Mouse (Mus musculus): ENCODE results near the gene Cd7. TPM values are rescaled to one million over a fixed set of nuclear protein-coding genes. Genes with fewer than 3 reads are reported as not detected.

The Cd7 gene
- total and polyA plus RNA-seq, 3 experiments: 0.33 to 0.58 TPM; not detected in 1

DNA sequence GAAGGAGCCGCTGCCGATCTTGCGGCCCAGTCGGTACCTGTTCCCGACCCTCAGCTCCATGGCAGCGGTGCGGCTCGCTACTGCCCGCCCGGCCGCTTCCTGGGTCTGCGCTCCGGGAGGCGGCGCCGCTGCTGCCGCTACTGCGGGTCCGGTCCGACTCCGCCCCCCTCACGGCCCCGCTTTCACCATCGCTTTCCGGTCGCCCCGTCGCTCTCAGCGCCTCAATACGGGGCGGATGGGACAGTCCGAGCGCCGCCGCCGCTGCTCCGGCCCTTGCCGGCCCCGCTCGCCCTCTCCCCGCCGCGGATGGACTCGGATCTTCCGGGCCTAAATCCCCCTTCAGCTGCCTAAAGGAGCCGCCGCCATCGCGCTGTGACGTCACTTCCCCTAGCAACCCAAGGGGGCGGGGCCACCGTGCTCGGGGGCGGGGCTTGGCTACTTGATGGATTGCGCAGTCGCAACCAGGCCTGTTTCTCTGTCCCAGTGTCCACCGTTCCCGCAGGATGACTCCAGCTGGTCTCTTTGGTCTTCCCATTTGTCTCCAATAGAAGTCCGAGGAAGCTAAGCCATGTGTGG lies 48.2 kb downstream of the Cd7 start, which contains the start of gene Csnk1d (continued):
- TF ChIP-seq MAFK (IDR thresholded peaks at IDR 0.05; ENCODE audit: borderline replicate concordance, low read depth, low read length) (no peak), KAT2A (conservative IDR thresholded peaks at IDR 0.05; ENCODE audit: low read depth, low read length) (peak; percentile 100), MXI1 (IDR thresholded peaks at IDR 0.05; ENCODE audit: low read depth, low read length) (peak; percentile 80; the same call in 1 of the 2 replicates), CTCF (IDR thresholded peaks at IDR 0.05 in 2 of 3, conservative IDR thresholded peaks at IDR 0.05 in 1 of 3; ENCODE audit: control insufficient read depth in 1 of 3, insufficient read depth in 1 of 3, low read depth in 2 of 3, low read length in 3 of 3, poor library complexity in 1 of 3, severe bottlenecking in 1 of 3) (no peak)

DNA sequence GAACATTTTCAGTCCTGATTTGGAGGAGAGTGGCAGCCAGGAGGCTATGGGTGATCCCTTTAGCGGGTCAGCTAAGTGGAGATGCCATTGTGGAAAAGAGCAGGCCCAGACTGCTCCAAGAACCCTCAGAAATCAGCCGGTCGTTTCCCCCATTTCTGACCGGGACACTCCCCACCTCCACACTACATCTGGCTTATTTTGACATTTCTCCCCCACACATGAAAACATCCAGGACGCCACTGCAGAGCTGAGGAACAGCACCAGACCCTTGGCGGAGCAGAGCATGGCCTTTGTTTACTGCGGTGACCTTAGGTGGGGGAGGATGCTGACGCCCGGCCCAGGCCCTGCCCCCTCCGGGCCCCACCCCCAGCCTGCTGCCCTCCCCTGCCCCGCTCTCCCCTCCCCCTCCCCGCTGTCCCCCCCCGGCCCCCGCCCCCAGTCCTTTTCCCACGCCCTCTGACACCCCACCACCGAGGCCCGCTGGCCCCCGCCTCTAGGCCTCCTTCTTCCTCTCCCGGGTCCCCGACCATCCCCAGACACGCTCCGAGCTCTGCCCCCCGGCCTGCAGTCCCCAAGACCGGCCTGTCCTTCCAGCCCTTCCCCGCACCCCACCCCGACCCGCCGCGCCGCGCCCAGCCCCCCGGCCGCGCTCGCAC lies 49.0 kb downstream of the Cd7 start:
- peak; percentile 58 for DNase-seq (ENCODE audit: low read depth, low spot score)

DNA sequence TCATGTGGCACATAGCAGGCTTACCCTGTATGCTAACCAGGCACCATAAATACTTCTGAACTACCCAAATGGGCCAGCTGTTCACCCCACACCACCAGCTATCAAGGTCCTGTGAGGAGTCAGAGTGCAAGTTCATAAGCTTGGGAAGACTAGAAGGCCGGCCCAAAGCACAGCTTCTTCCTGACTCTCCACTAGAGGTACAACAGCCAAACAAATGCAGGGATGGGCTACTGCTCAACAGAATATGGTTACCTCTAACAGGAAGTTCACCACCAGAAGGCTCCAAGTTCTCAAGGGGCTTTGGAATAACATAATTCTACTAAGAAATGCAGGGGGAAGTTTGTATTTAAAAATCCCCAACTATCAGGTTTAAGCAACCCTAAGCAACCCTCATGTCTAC lies 49.7 kb downstream of the Cd7 start:
- Histone ChIP-seq H3K9ac (ENCODE audit: control insufficient read depth, low read depth, low read length, poor library complexity, severe bottlenecking) (peak overlapping the region; percentile 72), H3K9me3 (replicated peaks; ENCODE audit: insufficient read depth, low read length) (no peaks in the 10 kb centered on the region), H3K79me2 (ENCODE audit: control insufficient read depth, insufficient read depth, low read length, poor library complexity) (peaks cover 74% of the 10 kb centered on the region), H3K4me3 (ENCODE audit: control insufficient read depth in 1 of 2, insufficient read depth in 1 of 2, low read depth in 2 of 2, low read length in 2 of 2) (peak overlapping the region; percentile 83 to 99), H3K27me3 (ENCODE audit: control insufficient read depth in 1 of 2, insufficient read depth in 2 of 2, low read length in 2 of 2) (no peaks in the 10 kb centered on the region), H3K36me3 (ENCODE audit: control insufficient read depth in 1 of 2, insufficient read depth in 2 of 2, low read length in 2 of 2) (peaks cover 24 to 37% of the 10 kb centered on the region in 2 experiments), H3K27ac (ENCODE audit: control insufficient read depth, low read depth, low read length) (no peak overlapping the region; the same call in 1 of the 2 replicates), H3K4me1 (ENCODE audit: control insufficient read depth in 1 of 2, insufficient read depth in 2 of 2, low read length in 2 of 2) (peaks cover 21 to 30% of the 10 kb centered on the region in 2 experiments)
- peak; percentile 51 for DNase-seq (ENCODE audit: low read depth, low spot score)
- TF ChIP-seq POLR2AphosphoS5 (IDR thresholded peaks at IDR 0.05; ENCODE audit: borderline replicate concordance, low read depth, low read length) (no peak), MAZ (IDR thresholded peaks at IDR 0.05; ENCODE audit: low read depth, low read length) (no peak), ELF1 (IDR thresholded peaks at IDR 0.05; ENCODE audit: low read depth, low read length) (no peak), ZNF384 (IDR thresholded peaks at IDR 0.05; ENCODE audit: low read depth, low read length) (no peak), ZC3H11A (IDR thresholded peaks at IDR 0.05; ENCODE audit: low read depth, low read length) (no peak), MXI1 (IDR thresholded peaks at IDR 0.05; ENCODE audit: low read depth, low read length) (no peak), GATA1 (IDR thresholded peaks at IDR 0.05; ENCODE audit: low read depth, low read length) (no peak), SMC3 (IDR thresholded peaks at IDR 0.05; ENCODE audit: low read depth, low read length) (no peak), USF1 (IDR thresholded peaks at IDR 0.05; ENCODE audit: low read depth, low read length) (no peak)

More for the DNA sequence above, 49.0 kb downstream of the Cd7 start:
- H3K36me3 ChIP-seq (ENCODE audit: control insufficient read depth in 1 of 2, insufficient read depth in 2 of 2, low read length in 2 of 2): peaks cover 17 to 37% of the 10 kb centered on the region in 2 experiments
- peaks cover 21 to 30% of the 10 kb centered on the region in 2 experiments for H3K4me1 ChIP-seq (ENCODE audit: control insufficient read depth in 1 of 2, insufficient read depth in 2 of 2, low read length in 2 of 2)
- TF ChIP-seq SIN3A (IDR thresholded peaks at IDR 0.05; ENCODE audit: low read length): peak; percentile 90
- 0 out of 2 replicates have a peak, but pooled peaks have one; percentile 28 for TF ChIP-seq MAZ (IDR thresholded peaks at IDR 0.05; ENCODE audit: low read depth, low read length)
- TF ChIP-seq MAX (IDR thresholded peaks at IDR 0.05; ENCODE audit: low read length): peak; percentile 68
- TF ChIP-seq KAT2A (conservative IDR thresholded peaks at IDR 0.05; ENCODE audit: low read depth, low read length): no peak
- TF ChIP-seq EP300 (IDR thresholded peaks at IDR 0.05; ENCODE audit: low read depth in 1 of 2, low read length in 2 of 2): 0 out of 4 replicates have a peak, but pooled peaks of 1 of the 2 experiments have one; percentile 6
- TF ChIP-seq MXI1 (IDR thresholded peaks at IDR 0.05; ENCODE audit: low read depth, low read length): peak; percentile 90
- 0 out of 2 replicates have a peak, but pooled peaks have one; percentile 31 for TF ChIP-seq HCFC1 (IDR thresholded peaks at IDR 0.05; ENCODE audit: low read depth, low read length)
- no peak for TF ChIP-seq RCOR1 (IDR thresholded peaks at IDR 0.05; ENCODE audit: low read depth, low read length)
- H3K4me3 ChIP-seq (ENCODE audit: control insufficient read depth in 1 of 2, insufficient read depth in 1 of 2, low read depth in 2 of 2, low read length in 2 of 2): peak overlapping the region; percentile 83 to 99
- H3K9ac ChIP-seq (ENCODE audit: control insufficient read depth, low read depth, low read length, poor library complexity, severe bottlenecking): peak overlapping the region; percentile 97
- H3K9me3 ChIP-seq (replicated peaks; ENCODE audit: insufficient read depth, low read length): no peaks in the 10 kb centered on the region
- peaks cover 67% of the 10 kb centered on the region for H3K79me2 ChIP-seq (ENCODE audit: control insufficient read depth, insufficient read depth, low read length, poor library complexity)
- H3K27me3 ChIP-seq (ENCODE audit: control insufficient read depth in 1 of 2, insufficient read depth in 2 of 2, low read length in 2 of 2): no peaks in the 10 kb centered on the region
- H3K27ac ChIP-seq (ENCODE audit: control insufficient read depth, low read depth, low read length): peak overlapping the region; percentile 72; the same call in 1 of the 2 replicates

Measured in MEL (cell line).